Mouse (Mus musculus) spleen, adult 18-20 months (tissue): ENCODE data around the gene Tfap2a.

Experiments used
- DNase-seq, 2 experiments: peaks; one replicate each; pipeline ENCODE4 v3.0.0; 2022; ENCODE audit warnings: mixed read lengths in 2 of 2

Tfap2a gene

DNA sequence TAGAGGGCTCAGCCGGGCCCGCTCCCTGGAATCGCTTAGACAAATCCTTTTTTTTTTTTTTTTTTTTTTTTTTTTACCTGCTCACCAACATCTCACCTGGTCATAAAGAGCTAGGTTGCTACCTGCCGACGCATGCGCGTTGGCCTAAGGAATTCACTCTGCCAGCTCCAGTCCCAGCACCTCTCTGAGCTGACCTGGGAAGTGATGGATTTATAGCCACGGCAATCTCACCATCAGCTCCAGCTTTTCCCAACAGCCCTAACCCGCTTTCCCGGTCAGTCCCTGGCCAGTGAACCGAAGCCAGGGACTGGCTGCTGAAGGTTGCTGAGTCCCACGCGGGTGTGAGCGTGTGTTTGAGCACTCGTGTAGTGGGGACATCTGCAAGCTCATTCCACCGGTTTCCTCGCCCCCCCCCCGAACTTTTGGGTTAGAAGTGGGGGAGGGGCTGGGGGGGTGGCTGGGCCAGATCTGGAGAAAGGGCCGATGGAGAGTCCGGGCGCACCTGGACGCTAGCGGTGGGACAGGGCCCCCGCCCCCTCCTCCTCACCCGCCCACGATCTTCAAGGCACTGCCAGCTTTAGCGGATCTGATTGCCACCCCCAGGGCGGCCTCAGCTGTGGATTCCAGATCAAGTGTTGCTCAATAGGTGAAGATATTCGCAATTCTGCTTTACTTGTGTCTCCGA lies at the start of gene Tfap2a:
TSS of gene Tfap2a (minus strand) at position 181 of the 685 bp plus-strand sequence.
- no peak for DNase-seq

DNA sequence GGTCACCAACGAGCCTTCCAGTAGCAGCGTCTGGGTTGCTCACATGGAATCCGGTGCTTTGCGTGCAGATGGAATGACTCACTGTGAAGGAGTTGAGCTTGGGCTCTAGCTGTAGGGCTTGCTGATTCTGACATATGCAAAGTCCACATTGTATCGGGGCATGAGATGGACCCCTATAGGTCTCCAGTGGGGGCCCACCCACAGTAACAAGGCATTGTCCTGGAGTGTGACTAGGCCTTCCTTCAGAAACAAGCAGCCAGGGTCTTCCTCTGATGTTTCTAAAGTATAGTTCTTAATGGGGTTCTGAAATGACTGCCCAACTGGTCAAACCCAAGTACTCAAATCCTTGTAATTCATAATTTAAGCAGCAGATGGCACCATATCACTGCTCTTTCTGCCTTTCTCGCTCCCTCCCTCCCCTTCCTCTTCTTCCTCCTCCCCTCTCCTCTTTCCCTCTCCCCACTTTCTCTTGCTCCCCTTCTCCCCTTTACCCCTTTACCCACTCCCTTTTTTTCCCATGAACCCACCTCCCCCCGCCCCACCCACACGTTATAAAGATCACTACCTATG lies 46.1 kb upstream of the Tfap2a start:
- no peak for DNase-seq

DNA sequence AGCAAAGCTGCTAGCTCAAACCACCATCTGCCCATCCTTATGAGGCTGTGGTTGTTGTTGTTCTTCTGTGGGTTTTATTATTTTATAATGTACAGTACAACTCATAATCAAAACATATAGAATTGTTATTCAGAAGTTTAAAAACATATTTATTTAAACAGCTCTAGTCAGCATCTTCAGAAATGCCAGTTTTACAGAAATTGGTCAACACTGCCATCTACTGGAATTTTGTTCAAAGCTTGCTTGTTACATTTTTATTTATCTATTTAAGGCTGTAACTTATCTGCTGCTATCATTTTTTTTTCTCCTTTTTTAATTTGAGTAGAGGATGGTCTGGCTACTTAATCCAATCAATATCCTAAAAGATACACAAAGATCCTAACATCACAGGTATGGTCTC lies 19.8 kb upstream of the Tfap2a start:
- DNase-seq, result no peak

DNA sequence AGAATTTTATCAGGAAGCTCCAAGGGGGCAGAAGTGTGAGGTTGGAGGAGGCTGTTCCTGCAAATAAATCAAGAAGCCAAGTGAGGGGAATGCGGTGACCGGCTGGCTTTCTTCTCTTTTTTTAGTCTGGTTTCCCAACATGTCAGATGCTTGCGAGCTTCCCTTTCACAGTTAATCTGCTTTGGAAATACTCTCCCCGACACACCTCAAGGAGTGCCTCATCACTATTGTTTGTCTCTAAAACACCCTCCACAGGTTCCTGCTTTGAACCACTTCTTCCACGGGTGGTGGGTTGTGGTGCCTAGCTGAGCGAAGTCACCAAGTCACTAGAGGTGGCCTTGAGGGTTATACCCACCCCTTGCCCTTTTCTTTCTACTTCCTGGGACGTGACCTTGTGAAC lies 18.2 kb upstream of the Tfap2a start:
- no peak for DNase-seq

DNA sequence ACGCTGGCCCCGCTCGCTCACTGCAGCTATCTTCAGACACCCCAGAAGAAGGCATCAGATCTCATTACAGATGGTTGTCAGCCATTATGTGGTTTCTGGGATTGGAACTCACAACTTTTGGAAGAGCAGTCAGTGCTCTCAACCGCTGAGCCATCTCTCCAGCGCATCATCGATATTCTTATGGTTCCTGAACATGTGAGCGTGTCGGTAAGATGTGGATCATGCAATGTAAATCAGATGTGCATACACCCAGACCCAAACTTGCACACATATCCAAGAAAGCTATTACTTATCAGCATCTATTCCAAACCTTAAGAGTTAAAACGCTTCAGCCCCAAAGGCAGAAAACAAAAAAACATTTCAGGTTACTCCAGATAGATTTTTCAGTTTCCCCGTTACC lies 15.9 kb upstream of the Tfap2a start:
- no peak for DNase-seq

DNA sequence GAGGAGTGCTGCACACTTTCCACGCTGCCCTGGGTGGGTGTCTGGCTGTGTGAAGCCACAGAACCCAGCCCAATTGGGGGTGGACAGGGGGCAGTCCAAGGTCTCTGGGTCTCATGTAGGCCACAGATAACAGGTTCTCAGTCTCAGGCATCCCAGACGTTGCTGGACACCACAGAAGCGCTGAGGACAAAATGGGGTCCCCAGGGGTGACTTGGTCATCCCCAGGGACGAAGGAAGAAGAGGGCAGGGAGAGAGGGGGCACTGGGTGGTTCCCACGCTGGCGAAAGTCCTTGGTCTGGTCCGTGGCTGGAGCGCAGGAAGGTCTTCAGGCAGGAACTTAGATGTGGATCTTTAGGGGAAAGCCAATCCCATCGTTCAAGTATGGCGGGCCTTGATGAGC lies 13.7 kb upstream of the Tfap2a start:
- DNase-seq, result no peak

DNA sequence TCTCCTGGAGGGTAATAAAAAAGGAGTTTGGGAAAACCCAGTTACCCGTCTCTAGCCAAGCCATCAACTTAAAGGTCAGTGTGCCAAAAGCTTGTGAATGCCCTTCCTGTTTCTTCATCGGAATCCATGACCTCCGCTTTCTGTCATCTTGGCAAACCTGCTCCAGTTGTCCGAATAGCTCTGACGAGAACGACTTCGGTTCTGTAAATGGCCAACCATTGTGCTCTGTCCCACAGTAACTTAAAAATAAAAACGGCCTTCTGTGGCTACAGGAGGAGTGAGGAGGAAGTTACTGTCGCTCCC lies 11.4 kb upstream of the Tfap2a start:
- DNase-seq, result no peak

DNA sequence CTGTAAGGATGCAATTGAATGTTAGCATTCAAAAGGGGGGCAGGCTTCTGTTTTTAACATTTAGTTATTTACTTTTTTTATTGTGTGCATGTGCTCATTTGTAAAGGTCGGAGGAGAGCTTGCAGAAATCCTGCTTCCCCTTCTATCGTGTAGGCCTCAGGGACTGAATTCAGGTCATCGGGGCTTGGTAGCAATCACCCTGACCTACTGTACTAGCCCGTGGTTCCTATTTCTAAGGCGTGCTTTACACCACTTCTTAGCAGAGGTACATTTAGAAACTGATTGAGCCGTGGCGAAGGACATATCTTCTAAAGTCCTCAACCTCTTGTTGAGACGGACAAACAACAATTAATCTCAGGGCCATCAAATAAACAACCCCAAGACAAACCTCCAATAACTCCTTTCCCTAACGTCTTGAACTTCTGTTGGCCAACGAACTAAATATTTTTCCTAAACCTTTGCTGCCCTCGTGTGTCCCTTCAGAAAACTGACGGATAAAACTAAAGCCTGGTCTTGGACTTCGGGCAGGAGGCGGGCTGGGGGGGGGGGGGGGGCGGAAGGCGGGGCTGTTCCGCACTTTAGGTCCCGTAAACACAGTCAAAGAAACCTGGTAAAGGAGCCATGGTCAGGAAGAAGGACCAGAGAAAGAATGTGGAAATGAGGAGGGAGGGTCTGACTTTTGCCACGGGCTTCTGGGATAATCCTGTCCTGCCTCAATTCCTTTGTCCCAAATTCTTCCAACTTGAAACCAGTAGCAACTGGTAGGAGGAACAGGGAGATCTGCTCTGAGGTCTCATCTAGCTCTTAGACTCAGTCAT lies 10.8 kb upstream of the Tfap2a start:
- no peak for DNase-seq

DNA sequence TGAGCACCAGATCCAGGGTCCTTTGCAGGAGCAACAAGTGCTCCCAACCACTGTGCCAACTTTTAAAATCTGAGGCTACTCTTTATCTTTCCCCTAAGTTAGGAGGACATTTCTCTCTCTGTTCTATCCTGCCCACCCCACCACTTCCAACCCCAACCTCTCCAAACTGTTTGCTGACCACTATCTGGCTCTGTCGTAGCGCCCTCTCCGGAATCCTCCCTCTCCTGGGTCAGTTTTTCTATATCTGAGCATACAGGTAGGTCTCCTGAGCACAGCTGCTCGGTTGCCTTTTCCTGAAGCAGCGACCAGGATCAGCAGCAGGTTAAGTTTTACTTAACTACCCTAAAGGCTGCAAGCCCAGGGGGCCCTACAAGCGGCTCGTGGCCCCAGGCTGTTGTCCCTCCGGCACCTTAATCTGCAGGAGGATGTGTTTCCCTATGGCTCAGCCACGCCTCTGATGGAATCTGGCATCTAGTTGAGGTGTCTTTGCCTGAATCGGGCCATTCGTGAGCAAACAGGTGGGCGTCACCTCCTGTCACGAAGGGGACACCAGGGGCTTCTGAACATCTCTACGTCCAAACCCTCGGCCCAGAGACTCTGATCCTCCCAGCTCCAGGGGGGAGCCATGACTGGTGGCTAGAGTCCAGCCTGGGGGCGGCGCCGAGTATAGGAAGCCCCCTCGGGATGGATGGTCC lies 6.1 kb upstream of the Tfap2a start:
- DNase-seq, result no peak

DNA sequence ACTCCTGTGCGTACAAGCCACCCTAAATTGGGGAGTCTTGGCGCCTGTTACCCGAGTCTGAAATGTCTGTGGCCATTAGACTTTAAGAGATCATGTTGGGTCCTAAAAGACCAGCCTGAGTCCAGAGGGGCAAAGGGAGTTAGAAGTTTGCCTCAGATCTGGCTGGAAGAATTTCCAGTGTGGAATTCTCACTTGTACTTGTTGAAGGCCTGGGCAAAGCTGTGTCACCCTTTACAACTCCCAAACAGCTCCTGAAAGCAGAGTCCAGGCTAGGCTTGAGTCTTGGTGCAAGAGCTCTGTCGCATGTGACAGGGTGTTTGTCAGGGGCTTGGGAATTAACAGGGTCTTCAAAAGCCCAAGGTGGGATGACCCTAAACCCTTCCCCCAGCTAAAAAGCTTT lies 5.0 kb upstream of the Tfap2a start:
- DNase-seq, result no peak

DNA sequence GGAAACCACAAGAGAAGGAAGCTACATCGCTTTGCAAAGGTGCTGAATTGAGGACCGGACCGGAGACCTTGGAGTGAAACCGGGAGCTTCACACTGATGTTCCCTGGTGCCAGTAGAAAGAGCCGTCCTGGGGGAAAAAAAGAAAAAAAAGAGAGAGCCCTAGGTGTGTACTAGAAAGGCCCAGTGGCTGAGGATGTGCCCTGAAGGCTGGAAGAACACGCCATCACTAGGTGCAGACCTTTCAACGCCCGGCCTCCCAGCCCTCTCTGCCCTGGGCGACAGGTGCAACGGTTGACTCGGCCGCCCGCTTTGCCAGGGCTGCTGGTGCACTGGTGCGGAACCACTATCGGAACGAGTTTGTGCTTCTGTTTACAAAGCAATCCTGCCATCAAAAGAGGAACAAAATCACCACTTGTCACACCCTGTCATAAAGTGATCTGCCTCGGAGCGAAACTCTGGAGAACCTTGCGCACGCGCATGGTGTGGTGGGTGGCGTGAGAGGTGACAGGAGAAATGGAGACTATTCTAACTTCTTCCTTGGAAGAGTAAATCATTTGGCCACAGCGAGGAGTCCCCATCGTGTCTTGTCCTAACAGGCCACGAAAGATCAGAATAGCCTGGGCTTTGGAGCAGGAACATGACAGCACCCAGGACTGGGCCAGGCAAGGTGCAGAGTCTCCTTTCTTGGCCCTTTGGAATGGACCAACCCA lies 3.8 kb upstream of the Tfap2a start:
- no peak for DNase-seq

DNA sequence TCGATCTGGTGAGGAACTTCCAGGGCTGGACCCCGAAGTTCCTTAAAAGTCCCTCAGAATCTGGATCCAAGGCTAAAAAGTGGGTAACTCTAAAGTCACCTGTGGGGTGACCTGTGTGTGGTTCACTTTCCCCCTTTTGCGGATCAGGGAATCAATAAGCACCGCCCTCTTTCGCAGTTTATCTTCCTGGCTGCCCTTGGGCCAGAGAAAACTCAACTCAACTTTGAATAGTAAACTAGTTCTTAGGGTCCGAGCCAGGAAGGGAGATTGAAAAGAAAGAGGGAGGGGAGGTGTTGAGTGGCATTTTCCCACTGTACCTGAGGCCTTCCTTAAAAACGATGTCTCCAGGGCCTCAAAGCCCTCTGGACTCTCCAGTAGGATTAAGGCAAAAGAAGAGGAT lies 3.3 kb upstream of the Tfap2a start:
- no peak for DNase-seq

DNA sequence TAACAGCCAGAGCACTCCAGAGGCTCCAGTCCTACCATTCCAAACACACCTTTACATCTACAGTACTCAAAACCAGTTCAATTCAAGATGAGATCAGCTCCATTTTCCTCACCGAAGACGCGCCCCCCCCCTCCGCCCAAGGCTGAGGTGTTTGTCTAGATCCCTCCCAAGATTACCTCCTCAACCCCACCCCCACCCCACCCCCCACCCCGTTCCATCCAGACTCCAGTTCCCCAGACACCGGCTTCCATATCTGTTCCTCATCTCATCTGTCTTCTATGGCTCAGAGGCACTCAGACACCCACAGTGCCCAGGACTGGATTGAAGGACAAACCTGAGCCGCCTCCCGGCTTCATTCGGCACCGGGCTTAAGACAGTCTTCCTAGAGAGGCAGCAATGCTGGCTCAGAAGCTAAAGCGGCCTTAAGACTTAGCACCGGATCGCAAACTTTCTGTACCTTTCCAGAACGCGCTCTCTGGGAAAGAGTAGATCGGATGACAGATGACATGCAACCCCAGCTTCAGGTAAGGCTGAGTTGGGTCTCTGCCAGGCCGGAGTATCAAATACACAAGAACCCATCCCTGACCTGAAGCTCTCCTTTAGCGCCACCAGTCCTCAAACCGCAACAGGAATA lies 2.7 kb upstream of the Tfap2a start:
- no peak for DNase-seq

DNA sequence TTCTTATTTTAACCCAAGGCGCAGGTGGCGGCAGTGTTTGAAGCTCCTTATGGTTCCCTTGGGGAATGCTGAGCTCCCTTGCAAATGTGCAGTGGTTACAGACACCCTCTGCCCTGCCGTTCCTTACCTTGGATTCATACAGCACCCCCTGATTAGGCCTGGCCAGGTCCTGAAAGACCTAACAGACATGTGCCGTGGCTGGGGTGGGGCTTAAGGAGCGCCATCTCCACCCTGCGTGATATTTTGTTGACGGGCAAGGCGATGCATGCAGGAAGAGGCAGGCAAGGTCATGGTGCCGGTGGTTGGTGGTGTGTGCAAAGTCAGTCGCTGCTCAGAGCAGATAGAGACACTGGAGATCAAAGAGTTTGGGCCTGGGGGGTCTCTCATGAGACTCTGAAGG lies 1.7 kb upstream of the Tfap2a start:
- DNase-seq, result no peak

DNA sequence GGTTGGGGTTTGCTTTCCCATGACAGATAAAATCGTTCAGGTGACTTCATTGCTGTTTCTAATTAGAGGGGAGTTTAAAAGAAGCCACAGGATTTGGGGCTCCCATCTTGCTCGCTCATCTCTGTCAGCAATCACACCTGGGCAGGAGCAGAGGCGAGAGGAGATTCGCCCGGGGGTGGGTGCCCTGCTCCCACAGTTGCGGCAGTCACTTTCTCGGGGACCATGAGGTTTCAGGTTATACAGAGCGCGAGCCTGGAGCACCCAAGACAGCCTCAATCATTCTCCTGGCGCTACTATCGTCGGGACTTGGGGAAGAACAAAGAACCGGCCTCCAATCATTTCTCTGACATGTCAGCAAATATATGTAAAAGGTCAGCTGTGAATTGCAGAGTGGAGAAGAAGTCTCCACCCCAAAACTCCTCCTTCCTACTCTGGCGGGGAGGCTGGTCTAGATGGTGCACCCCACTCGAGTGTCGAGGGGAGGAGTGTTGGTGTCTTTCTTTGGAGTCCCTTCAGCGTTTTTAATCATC lies 1.0 kb upstream of the Tfap2a start:
- no peak for DNase-seq

DNA sequence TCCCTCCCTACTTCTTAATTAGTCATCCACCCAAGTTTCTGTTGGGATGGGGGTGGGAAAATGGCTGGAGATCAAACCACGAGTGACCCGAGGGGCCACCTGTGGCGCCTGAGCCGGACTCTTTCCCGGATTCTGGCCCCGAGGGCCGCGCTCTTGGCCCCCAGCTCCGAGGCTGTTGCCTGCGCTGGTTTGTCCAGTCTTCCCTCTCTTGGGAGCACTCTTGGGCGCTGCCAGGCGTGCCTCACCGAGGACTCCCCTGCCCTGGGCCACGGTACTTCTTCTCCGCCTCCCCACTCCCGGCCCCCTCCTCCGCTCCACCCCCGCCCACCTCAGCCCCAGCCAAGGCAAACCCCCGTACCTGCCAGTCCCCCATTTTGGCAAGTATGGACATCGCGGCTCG lies 415 bp downstream of the Tfap2a start:
- no peak for DNase-seq

DNA sequence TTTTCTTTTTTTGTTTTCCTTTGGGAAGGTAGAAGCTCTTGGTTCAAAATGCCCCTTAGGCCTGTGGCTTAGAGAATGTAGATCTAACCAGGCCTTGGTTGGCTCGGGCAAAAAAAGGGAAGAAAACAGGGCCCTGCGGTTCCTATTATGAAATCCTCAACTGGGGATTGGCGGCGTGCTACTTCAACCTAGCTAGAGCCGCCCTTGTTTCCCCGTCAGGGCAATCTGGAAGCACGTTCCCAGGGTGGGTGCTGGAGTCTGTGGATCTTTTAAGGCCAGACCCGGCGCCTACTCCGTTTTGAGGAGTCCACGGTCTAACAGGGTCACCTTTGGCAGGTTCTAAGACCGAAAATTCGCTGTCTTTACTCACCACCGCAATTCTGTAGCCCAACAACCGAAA lies 1.1 kb downstream of the Tfap2a start:
- DNase-seq, result no peak

DNA sequence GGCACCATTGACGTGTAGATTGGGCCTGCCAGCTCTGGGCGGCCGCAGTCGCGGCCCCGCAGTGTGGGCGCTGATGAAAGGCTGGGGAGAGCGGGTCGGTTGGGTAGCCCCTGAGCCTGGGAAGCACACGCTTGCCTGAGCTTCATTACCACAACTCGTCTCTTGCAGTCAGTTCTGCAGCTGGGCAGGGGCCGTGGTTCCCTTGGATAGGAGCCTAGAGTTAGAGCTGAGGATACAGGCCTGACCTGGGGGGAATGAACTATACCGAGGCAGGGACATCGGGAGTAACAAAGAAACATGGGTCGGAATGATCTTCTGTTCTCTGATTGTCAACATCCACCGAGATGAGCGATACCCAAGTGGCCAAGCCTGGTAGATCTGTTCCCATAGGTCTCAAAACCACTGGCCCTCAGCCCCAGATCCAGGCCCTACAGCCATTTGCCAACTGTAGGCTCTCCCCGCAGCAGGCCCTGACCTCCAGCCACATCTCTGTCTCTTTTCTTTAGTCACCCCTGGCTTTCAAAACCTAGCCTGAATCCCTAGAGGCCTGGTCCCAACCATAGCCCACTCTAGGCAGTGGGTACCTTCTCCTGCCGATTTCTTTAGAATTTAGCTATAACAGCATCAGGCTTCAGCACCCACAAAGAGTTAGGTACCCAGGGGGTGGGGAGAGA lies 1.9 kb downstream of the Tfap2a start:
- no peak for DNase-seq

DNA sequence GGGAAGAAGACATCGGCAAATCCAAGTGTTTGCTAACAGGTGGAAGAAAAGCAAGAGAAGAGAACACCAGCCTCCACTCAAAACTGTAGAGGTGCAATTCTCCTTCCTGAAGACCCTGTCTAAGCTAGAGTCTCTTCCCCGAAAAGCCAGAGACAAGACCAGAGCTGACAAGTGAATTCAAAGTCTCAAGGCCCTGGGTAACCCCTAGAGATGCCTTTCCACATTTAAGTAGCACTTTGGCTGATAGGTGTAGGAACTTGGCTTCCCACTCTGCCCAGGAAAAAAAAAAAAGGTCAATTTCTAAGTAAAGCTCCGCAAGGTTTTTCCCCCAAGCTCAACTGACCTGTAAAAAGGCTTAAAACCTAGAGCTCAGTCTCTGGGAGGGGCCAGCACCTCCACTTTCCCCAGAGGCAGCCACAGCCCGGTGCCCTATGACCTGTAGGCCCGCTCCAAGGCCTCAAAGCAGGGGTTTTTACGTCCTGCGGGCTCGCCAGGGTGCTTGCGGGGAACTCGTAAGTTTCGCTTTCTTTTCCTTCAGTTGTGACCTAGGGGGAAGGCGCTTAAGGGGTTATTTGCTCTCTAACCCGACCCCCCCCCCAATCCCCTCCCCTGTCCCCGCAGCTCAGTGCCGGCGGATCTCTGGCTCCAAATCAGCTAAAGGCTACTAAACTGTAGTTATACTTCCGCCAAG lies 2.6 kb downstream of the Tfap2a start:
- DNase-seq, result no peak

DNA sequence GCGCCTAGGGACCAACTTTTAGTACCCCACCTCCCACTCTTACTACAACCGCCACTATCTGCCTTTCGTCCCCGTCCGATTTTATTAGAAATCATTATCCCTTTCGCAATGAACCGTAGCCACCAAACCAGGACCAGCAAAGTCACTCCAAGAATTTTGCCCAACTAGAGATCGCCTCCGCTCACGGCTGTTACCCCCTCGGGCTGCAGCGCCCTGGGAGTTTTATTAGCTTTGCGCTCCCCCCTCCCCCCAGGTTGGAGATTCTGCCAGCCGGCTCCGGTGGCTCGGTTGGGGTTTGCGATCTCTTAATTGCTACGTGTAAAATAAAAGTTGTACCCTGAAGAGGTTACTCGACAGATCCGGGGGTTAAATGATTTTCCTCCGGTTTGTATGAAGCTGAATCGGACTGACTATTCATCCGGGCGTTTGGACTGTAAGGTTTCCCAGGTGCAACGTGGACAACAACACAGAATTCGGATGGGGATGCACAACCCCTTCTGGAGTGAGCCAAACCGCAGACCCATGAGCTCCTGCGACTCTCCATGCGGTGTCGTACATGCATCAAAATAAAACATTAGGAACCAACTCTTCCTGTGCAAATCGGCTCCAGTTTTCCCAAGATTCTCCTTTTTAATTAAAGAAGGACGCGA lies 3.7 kb downstream of the Tfap2a start:
- no peak for DNase-seq
